Mouse (Mus musculus): ENCODE measurements around the gene Ppp2r2c.

The Ppp2r2c gene

GRCm38 (mm10) chr5:36898415-36899109 lies 30.2 kb downstream of the Ppp2r2c start:
- DNase-seq, result peak; percentile 65 to 66

- DNase-seq, result peak; percentile 66 to 73
Measured at GRCm38 (mm10) chr5:36899392-36899791, 31.1 kb downstream of the Ppp2r2c start.

GRCm38 (mm10) chr5:36900189-36900619 lies 31.9 kb downstream of the Ppp2r2c start:
- DNase-seq, result peak; percentile 74 to 81

GRCm38 (mm10) chr5:36902807-36903206 lies 34.5 kb downstream of the Ppp2r2c start:
- no peak for DNase-seq

- DNase-seq, result peak; percentile 85 to 91
Measured at GRCm38 (mm10) chr5:36904131-36904530, 35.8 kb downstream of the Ppp2r2c start.

- no peak for DNase-seq
Measured at GRCm38 (mm10) chr5:36904703-36905102, 36.4 kb downstream of the Ppp2r2c start.

GRCm38 (mm10) chr5:36905216-36905615 lies 36.9 kb downstream of the Ppp2r2c start:
- peak in 1 of 2 experiments; percentile 72 for DNase-seq

- no peak for DNase-seq
Measured at GRCm38 (mm10) chr5:36907695-36908094, 39.4 kb downstream of the Ppp2r2c start.

- DNase-seq, result peak in 1 of 2 experiments; percentile 57
Measured at GRCm38 (mm10) chr5:36909545-36909944, 41.2 kb downstream of the Ppp2r2c start.

GRCm38 (mm10) chr5:36910980-36911379 lies 42.7 kb downstream of the Ppp2r2c start:
- DNase-seq, result peak in 1 of 2 experiments; percentile 55

- DNase-seq, result no peak
Measured at GRCm38 (mm10) chr5:36911759-36912352, 43.5 kb downstream of the Ppp2r2c start.

- peak; percentile 59 to 67 for DNase-seq
Measured at GRCm38 (mm10) chr5:36912602-36913310, 44.4 kb downstream of the Ppp2r2c start.

- peak; percentile 66 to 76 for DNase-seq
Measured at GRCm38 (mm10) chr5:36915256-36915655, 46.9 kb downstream of the Ppp2r2c start.

GRCm38 (mm10) chr5:36916581-36916980 lies 48.3 kb downstream of the Ppp2r2c start:
- DNase-seq, result peak; percentile 77 to 84

- DNase-seq, result peak in 1 of 2 experiments; percentile 51
Measured at GRCm38 (mm10) chr5:36917245-36917644, 48.9 kb downstream of the Ppp2r2c start.

- no peak for DNase-seq
Measured at GRCm38 (mm10) chr5:36918016-36918415, 49.7 kb downstream of the Ppp2r2c start.

- DNase-seq, result peak; percentile 69 to 76
Measured at GRCm38 (mm10) chr5:36920072-36920471, 51.8 kb downstream of the Ppp2r2c start.

GRCm38 (mm10) chr5:36921871-36922270 lies 53.6 kb downstream of the Ppp2r2c start:
- no peak for DNase-seq

- DNase-seq, result no peak
Measured at GRCm38 (mm10) chr5:36922811-36923210, 54.5 kb downstream of the Ppp2r2c start.

- DNase-seq, result no peak
Measured at GRCm38 (mm10) chr5:36923826-36924700, 55.8 kb downstream of the Ppp2r2c start.

- DNase-seq, result peak; percentile 66 to 83
Measured at GRCm38 (mm10) chr5:36928701-36929100, 60.4 kb downstream of the Ppp2r2c start.

GRCm38 (mm10) chr5:36929376-36929775 lies 61.1 kb downstream of the Ppp2r2c start:
- no peak for DNase-seq

GRCm38 (mm10) chr5:36933383-36933782 lies 65.1 kb downstream of the Ppp2r2c start:
- DNase-seq, result no peak

Data from cerebellum, postnatal 14 days (tissue).